Mouse (Mus musculus): ENCODE measurements around the gene Pgr15l. TPM values are rescaled to one million over a fixed set of nuclear protein-coding genes. Genes with fewer than 3 reads are reported as not detected.

The Pgr15l gene
- polyA plus RNA-seq (2014; fragmentation: Nextera tagmentation; extraction: Ambion mirVana), result not detected in 2 replicates

GRCm38 (mm10) chrX:97072369-97072768 is at the start of gene Pgr15l:
TSS of gene Pgr15l (plus strand) at chrX:97072596.
- no peak within 1 kb of the TSS for H3K9ac ChIP-seq (ENCODE audit: low read length)
- no peaks in the 10 kb centered on the region for H3K4me1 ChIP-seq (replicated peaks; ENCODE audit: control insufficient read depth, insufficient read depth, low read length)
- peaks cover 14% of the 10 kb centered on the region for H3K27me3 ChIP-seq (replicated peaks; ENCODE audit: control insufficient read depth, insufficient read depth, low read length)
- no peaks in the 10 kb centered on the region for H3K9me3 ChIP-seq (ENCODE audit: control insufficient read depth, low read length)
- DNase-seq (ENCODE audit: low spot score) (no peak), ATAC-seq (replicated peaks; ENCODE audit: low FRiP score, low TSS enrichment, low read depth) (no peak)
- H3K4me3 ChIP-seq (ENCODE audit: low read depth, low read length), result no peak within 1 kb of the TSS
- H3K27ac ChIP-seq (ENCODE audit: low read depth), result no peak within 1 kb of the TSS
- no peak within 1 kb of the TSS; the same call in 1 of the 2 replicates for H3K4me2 ChIP-seq (ENCODE audit: low read length)
- no peaks in the 10 kb centered on the region for H3K36me3 ChIP-seq (ENCODE audit: control insufficient read depth, insufficient read depth, low read length)
- WGBS, result 22% methylated on average over 20 of the region's 20 CpGs

- H3K36me3 ChIP-seq (ENCODE audit: control insufficient read depth, insufficient read depth, low read length), result no peaks in the 10 kb centered on the region
- no peak overlapping the region for H3K27ac ChIP-seq (ENCODE audit: low read depth)
- no peaks in the 10 kb centered on the region for H3K27me3 ChIP-seq (replicated peaks; ENCODE audit: control insufficient read depth, insufficient read depth, low read length)
- ATAC-seq (replicated peaks; ENCODE audit: low FRiP score, low TSS enrichment, low read depth) (no peak), DNase-seq (ENCODE audit: low spot score) (no peak)
- no peaks in the 10 kb centered on the region for H3K9me3 ChIP-seq (ENCODE audit: control insufficient read depth, low read length)
- no peak overlapping the region for H3K9ac ChIP-seq (ENCODE audit: low read length)
- no peak overlapping the region for H3K4me2 ChIP-seq (ENCODE audit: low read length)
- H3K4me3 ChIP-seq (ENCODE audit: low read depth, low read length), result no peak overlapping the region
- H3K4me1 ChIP-seq (replicated peaks; ENCODE audit: control insufficient read depth, insufficient read depth, low read length), result no peaks in the 10 kb centered on the region
Observed at GRCm38 (mm10) chrX:97027540-97027939, 44.9 kb upstream of the Pgr15l start.

GRCm38 (mm10) chrX:97069816-97070215 is 2.6 kb upstream of the Pgr15l start:
- Histone ChIP-seq H3K27ac (ENCODE audit: low read depth) (no peak overlapping the region), H3K27me3 (replicated peaks; ENCODE audit: control insufficient read depth, insufficient read depth, low read length) (peaks cover 14% of the 10 kb centered on the region), H3K4me3 (ENCODE audit: low read depth, low read length) (no peak overlapping the region), H3K9me3 (ENCODE audit: control insufficient read depth, low read length) (no peaks in the 10 kb centered on the region), H3K36me3 (ENCODE audit: control insufficient read depth, insufficient read depth, low read length) (no peaks in the 10 kb centered on the region), H3K9ac (ENCODE audit: low read length) (no peak overlapping the region), H3K4me2 (ENCODE audit: low read length) (0 out of 2 replicates have a peak overlapping the region, but pooled peaks have one; percentile 11), H3K4me1 (replicated peaks; ENCODE audit: control insufficient read depth, insufficient read depth, low read length) (no peaks in the 10 kb centered on the region)
- 0 out of 2 replicates have a peak, but pooled peaks have one; percentile 47 for ATAC-seq (replicated peaks; ENCODE audit: low FRiP score, low TSS enrichment, low read depth)
- DNase-seq (ENCODE audit: low spot score), result peak; percentile 54
- 8% methylated on average over 11 of the region's 11 CpGs for WGBS

All from intestine, embryonic 14.5 days (tissue).